Mouse (Mus musculus) neural tube, embryonic 14.5 days (tissue): Measurements from ENCODE around the gene Cfap20. TPM values are rescaled to one million over a fixed set of nuclear protein-coding genes. Genes with fewer than 3 reads are reported as not detected.
A peak's percentile ranks its signal among the peaks of the same experiment; 100 is the strongest.

Experiments used
- ATAC-seq: fragments of 200-750 bp; cut with Nextera tagmentation; 2 replicates; pipeline ENCODE4 v1.8.0; 2017; ENCODE audit warnings: low read depth, mild to moderate bottlenecking, moderate TSS enrichment, moderate library complexity
- H3K27ac ChIP-seq: fragments of 300-500 bp; sonication (generic); 2 replicates; pipeline ENCODE4 v1.5.1; 2014; ENCODE audit warnings: low read depth, mild to moderate bottlenecking, control low read depth, low read length, moderate library complexity, mixed read lengths
- H3K27me3 ChIP-seq: fragments of 300-500 bp; sonication (generic); 2 replicates; pipeline ENCODE4 v1.6.1; 2014; ENCODE audit warnings: low read length; ENCODE audit not compliant: control insufficient read depth, insufficient read depth
- H3K36me3 ChIP-seq: fragments of 300-500 bp; sonication (generic); 2 replicates; pipeline ENCODE4 v1.6.1; 2014; ENCODE audit warnings: low read length, mixed read lengths; ENCODE audit not compliant: control insufficient read depth, insufficient read depth
- H3K4me1 ChIP-seq: fragments of 300-500 bp; sonication (generic); 2 replicates; pipeline ENCODE4 v1.6.1; 2014; ENCODE audit warnings: low read length; ENCODE audit not compliant: control insufficient read depth, insufficient read depth
- H3K4me2 ChIP-seq: fragments of 300-500 bp; sonication (generic); 2 replicates; pipeline ENCODE4 v1.6.1; 2014; ENCODE audit warnings: mild to moderate bottlenecking, low read depth, low read length, control low read depth
- H3K4me3 ChIP-seq: fragments of 300-500 bp; sonication (generic); 2 replicates; pipeline ENCODE4 v1.5.1; 2014; ENCODE audit warnings: low read depth, low read length, control low read depth, mixed read lengths
- H3K9ac ChIP-seq: fragments of 300-500 bp; sonication (generic); replicated peaks from 2 replicates; pipeline ENCODE4 v1.6.1; 2014; ENCODE audit warnings: low read depth, mild to moderate bottlenecking, control low read depth, low read length, mixed read lengths
- H3K9me3 ChIP-seq: fragments of 300-500 bp; sonication (generic); 2 replicates; pipeline ENCODE4 v1.6.1; 2016; ENCODE audit warnings: low read length; ENCODE audit not compliant: control insufficient read depth
- WGBS: fragments of 180-500 bp; shearing (Covaris S2); extraction: QIAGEN DNeasy Blood & Tissue Kit; methylation state at CpG from one replicate; pipeline ENCODE4 v1.1.7; 2014; 5-methylcytosine and 5-hydroxymethylcytosine counted together
- polyA plus RNA-seq: library from polyadenylated mRNA; unstranded; fragments of >200 nt; fragmentation: Nextera tagmentation; extraction: Ambion mirVana; gene quantifications from 2 replicates; pipeline ENCODE4 v1.2.1, GENCODE M21; 2014

The Cfap20 gene
- polyA plus RNA-seq, 1 experiment from 2014 or later: 133 TPM

GRCm38 (mm10) chr8:95440168-95440709, 5.6 kb upstream of the Cfap20 start:
- WGBS: 95% methylated on average over 5 of the region's 5 CpGs

DNA sequence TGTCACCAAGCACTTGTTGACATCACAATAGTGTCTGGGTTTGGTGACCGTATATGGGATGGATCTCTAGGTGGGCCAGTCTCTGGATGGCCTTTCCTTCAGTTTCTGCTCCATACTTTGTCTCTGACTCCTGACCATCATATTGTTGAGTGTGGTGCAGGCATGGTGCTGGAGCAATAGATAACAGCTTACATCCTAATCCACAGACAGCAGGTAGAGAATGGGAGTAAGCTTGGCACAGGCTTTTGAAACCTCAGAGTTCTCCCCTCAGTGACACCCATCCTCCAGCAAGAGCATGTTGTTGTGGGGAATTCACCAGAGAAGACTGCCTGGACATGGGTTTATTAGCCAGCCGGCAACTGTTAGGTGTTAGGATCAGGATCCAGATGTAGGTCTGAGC, 4.8 kb upstream of the Cfap20 start:
- no peaks in the 10 kb centered on the region for H3K36me3 ChIP-seq
- H3K27me3 ChIP-seq: no peaks in the 10 kb centered on the region
- no peak for ATAC-seq
- H3K4me2 ChIP-seq: no peak overlapping the region
- no peak overlapping the region for H3K27ac ChIP-seq
- no peaks in the 10 kb centered on the region for H3K9me3 ChIP-seq
- H3K9ac ChIP-seq: no peak overlapping the region
- H3K4me1 ChIP-seq: no peaks in the 10 kb centered on the region
- 90% methylated on average over 2 of the region's 2 CpGs for WGBS
- no peak overlapping the region for H3K4me3 ChIP-seq

More at GRCm38 (mm10) chr8:95440168-95440709, 5.6 kb upstream of the Cfap20 start:
- no peak for ATAC-seq
- H3K27ac ChIP-seq: no peak overlapping the region
- no peak overlapping the region for H3K9ac ChIP-seq
- H3K27me3 ChIP-seq: no peaks in the 10 kb centered on the region
- H3K4me1 ChIP-seq: no peaks in the 10 kb centered on the region
- H3K36me3 ChIP-seq: no peaks in the 10 kb centered on the region
- H3K9me3 ChIP-seq: no peaks in the 10 kb centered on the region
- no peak overlapping the region for H3K4me3 ChIP-seq
- H3K4me2 ChIP-seq: no peak overlapping the region

- Histone ChIP-seq H3K36me3 (no peaks in the 10 kb centered on the region), H3K9me3 (no peaks in the 10 kb centered on the region), H3K4me2 (no peak overlapping the region), H3K27me3 (no peaks in the 10 kb centered on the region), H3K4me1 (peaks cover 15% of the 10 kb centered on the region), H3K4me3 (no peak overlapping the region), H3K27ac (no peak overlapping the region), H3K9ac (no peak overlapping the region)
- whole genome bisulfite sequencing: 58% methylated on average over 5 of the region's 5 CpGs
- ATAC-seq: no peak
Measured at GRCm38 (mm10) chr8:95437341-95437992, 2.8 kb upstream of the Cfap20 start.

DNA sequence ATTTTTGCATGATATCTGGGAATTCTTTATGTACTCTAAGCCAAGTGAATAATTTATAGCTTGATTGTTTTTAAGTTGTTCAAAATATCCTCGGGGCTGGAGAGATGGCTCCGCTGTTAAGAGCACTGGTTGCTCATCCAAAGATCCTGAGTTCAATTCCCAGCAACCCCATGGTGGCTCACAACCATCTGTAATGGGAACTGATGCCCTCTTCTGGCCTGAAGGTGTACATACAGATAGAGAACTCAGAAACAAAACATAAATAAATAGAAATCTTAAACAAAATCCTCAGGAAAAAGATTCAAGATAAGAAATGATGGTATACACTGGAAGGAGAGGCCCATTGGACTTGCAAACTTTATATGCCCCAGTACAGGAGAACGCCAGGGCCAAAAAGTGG, 1.3 kb upstream of the Cfap20 start:
- ATAC-seq: no peak
- WGBS: 91% methylated on average over 3 of the region's 3 CpGs
- H3K27me3 ChIP-seq: no peaks in the 10 kb centered on the region
- H3K9me3 ChIP-seq: no peaks in the 10 kb centered on the region
- no peak overlapping the region for H3K9ac ChIP-seq
- H3K36me3 ChIP-seq: no peaks in the 10 kb centered on the region
- peaks cover 22% of the 10 kb centered on the region for H3K4me1 ChIP-seq
- H3K27ac ChIP-seq: no peak overlapping the region
- H3K4me2 ChIP-seq: no peak overlapping the region
- no peak overlapping the region for H3K4me3 ChIP-seq

DNA sequence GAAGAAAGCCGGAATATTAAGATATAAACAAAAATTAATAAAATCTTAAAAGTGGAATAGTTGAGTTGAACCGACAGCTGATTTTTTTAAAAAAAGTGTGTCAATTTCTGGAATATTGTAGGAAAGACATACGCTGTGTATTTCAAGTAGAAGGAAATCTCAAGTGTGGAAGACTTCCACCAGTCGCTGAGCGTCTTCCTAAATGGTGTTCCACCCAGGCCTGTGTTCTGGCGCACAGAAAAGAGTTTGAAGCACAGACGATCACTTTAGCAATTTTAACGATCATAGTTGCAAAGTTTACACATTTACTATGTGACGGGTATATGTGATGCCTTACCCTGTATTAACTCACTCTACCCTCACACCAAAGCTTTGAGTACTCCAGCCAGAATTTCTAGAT, 802 bp upstream of the Cfap20 start:
- Histone ChIP-seq H3K9ac (no peak overlapping the region), H3K9me3 (no peaks in the 10 kb centered on the region), H3K27me3 (no peaks in the 10 kb centered on the region), H3K4me3 (peak overlapping the region; percentile 89), H3K4me2 (peak overlapping the region; percentile 40; the same call in 1 of the 2 replicates), H3K27ac (peak overlapping the region; percentile 89; the same call in 1 of the 2 replicates), H3K36me3 (no peaks in the 10 kb centered on the region), H3K4me1 (peaks cover 22% of the 10 kb centered on the region)
- ATAC-seq: no peak
- WGBS: 91% methylated on average over 9 of the region's 9 CpGs

DNA sequence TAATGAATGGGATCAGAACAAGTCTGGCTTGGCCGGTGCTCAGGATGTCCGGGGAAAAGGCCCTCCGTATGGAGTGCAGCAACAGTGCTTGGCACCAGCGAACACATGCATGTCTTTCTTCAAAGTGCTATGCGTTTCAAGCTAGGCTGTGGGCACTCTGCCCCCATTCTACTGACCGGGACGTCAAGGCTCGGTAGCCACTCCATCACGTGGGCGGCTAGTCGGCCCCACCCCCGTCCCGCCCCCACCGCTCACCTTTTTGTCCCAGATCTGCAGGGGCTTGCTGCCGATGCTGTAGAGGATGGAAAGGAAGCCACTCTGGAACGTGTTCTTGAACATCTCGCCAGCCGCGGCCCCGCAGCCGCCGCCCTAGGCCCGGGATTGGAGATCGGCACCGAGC, 436 bp downstream of the Cfap20 start:
- Histone ChIP-seq H3K27ac (peak overlapping the region; percentile 89), H3K4me2 (peak overlapping the region; percentile 95), H3K9me3 (no peaks in the 10 kb centered on the region), H3K9ac (peak overlapping the region; percentile 87), H3K27me3 (no peaks in the 10 kb centered on the region), H3K36me3 (no peaks in the 10 kb centered on the region), H3K4me3 (peak overlapping the region; percentile 89), H3K4me1 (peaks cover 30% of the 10 kb centered on the region)
- ATAC-seq: no peak; the same call in 1 of the 2 replicates
- under 1% methylated on average over 25 of the region's 25 CpGs for WGBS

DNA sequence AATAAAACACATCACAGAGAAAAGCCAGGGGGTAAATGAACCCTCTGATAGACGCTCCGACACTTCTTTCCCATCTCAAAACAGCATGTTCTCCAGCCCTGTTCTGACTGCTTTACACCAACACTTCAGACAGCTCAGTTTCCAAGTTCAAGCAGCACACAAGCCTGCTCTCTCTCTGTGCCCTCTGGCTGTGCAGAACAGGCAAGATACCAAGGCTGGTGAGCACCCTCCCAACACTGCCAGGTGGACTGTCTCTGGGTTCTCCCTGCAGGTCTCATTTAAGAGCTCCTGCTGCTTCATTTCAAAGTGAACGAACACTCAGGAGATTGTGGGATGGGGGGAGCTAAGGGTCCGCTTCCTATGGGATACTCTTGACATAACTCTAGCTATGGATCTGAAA, 1.5 kb downstream of the Cfap20 start:
- H3K9me3 ChIP-seq: no peaks in the 10 kb centered on the region
- ATAC-seq: no peak
- H3K27me3 ChIP-seq: no peaks in the 10 kb centered on the region
- H3K4me3 ChIP-seq: peak overlapping the region; percentile 89
- peaks cover 35% of the 10 kb centered on the region for H3K4me1 ChIP-seq
- H3K4me2 ChIP-seq: peak overlapping the region; percentile 95
- 61% methylated on average over 4 of the region's 4 CpGs for whole genome bisulfite sequencing
- no peak overlapping the region for H3K27ac ChIP-seq
- H3K36me3 ChIP-seq: no peaks in the 10 kb centered on the region
- peak overlapping the region; percentile 87 for H3K9ac ChIP-seq

DNA sequence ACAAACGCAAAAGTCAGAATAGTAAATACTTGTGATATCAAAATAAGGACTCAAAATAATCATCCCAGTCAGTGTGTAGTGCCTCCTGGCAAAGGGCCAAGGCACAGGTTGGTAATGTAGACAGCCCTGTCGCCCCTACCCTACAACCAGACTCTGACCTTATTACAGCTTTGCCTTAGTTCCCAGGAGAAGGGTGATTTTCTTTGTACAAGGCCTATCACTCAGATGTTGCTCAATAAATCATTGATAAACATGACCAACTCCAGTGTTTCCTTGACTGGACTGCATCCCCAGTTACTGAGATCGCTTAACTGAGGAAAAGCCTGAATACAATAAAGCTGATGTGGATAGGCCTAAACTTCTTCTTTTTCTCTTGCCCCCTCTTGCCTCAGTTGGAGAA, 2.2 kb downstream of the Cfap20 start:
- H3K9me3 ChIP-seq: no peaks in the 10 kb centered on the region
- 67% methylated on average over 3 of the region's 3 CpGs for WGBS
- peaks cover 39% of the 10 kb centered on the region for H3K4me1 ChIP-seq
- no peak overlapping the region; the same call in 1 of the 2 replicates for H3K9ac ChIP-seq
- H3K4me2 ChIP-seq: peak overlapping the region; percentile 95
- H3K4me3 ChIP-seq: no peak overlapping the region
- no peaks in the 10 kb centered on the region for H3K27me3 ChIP-seq
- no peak overlapping the region for H3K27ac ChIP-seq
- no peaks in the 10 kb centered on the region for H3K36me3 ChIP-seq
- ATAC-seq: no peak

DNA sequence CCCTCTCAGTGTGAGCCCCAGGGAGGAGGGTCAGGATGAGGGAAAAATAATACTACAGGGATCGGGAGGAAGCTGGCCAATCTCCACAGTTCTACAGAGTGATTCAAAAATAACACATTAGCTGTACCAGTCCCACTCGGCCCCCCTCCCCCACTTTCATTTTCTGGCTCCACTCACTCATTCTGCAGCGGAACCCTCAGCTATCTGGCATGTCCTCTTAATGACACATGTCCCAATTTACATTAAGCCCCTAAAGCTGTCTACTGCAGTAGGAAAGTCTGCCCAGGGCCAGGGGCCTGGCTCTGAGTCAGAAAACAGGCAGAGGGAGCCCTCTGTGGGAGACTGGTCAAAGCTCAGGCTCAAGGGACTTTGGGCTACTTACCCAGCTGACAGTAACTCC, 4.7 kb downstream of the Cfap20 start:
- Histone ChIP-seq H3K4me2 (peak overlapping the region; percentile 26; the same call in 1 of the 2 replicates), H3K4me1 (peaks cover 46% of the 10 kb centered on the region), H3K9me3 (no peaks in the 10 kb centered on the region), H3K9ac (no peak overlapping the region), H3K27ac (peak overlapping the region; percentile 55; the same call in 1 of the 2 replicates), H3K27me3 (no peaks in the 10 kb centered on the region), H3K36me3 (no peaks in the 10 kb centered on the region), H3K4me3 (no peak overlapping the region)
- WGBS: 2% methylated on average over 3 of the region's 3 CpGs
- ATAC-seq: peak; percentile 32; the same call in 1 of the 2 replicates
